Mouse (Mus musculus) spleen, adult 2 months (tissue): ENCODE measurements around the gene Tcea2. TPM values are rescaled to one million over a fixed set of nuclear protein-coding genes. Genes with fewer than 3 reads are reported as not detected.

Experiments
- DNase-seq, 2 experiments: peaks; one replicate each; pipeline versions ENCODE4 v3.0.0 to v3.0.0-alpha.2; 2012 to 2021; ENCODE audit warnings: low spot score in 2 of 2, low read depth in 1 of 2
- H3K27ac ChIP-seq: fragments of 200-500 bp; 2 replicates; pipeline ENCODE4 v1.5.1; 2012; ENCODE audit warnings: low read length, inconsistent platforms; ENCODE audit not compliant: insufficient read depth
- H3K27me3 ChIP-seq: fragments of 200-500 bp; 2 replicates; pipeline ENCODE4 v1.6.1; 2012; ENCODE audit warnings: mild to moderate bottlenecking, moderate library complexity, low read length, inconsistent platforms; ENCODE audit not compliant: control insufficient read depth, insufficient read depth
- H3K36me3 ChIP-seq: fragments of 200-500 bp; 2 replicates; pipeline ENCODE4 v1.6.1; 2012; ENCODE audit warnings: mild to moderate bottlenecking, low read length, inconsistent platforms; ENCODE audit not compliant: control insufficient read depth, insufficient read depth
- H3K4me1 ChIP-seq: fragments of 200-500 bp; 2 replicates; pipeline ENCODE4 v1.6.1; 2011; ENCODE audit warnings: inconsistent platforms; ENCODE audit not compliant: control insufficient read depth, insufficient read depth, insufficient read length
- H3K4me3 ChIP-seq: fragments of 200-500 bp; 2 replicates; pipeline ENCODE4 v1.5.1; 2011; ENCODE audit warnings: mild to moderate bottlenecking, inconsistent platforms; ENCODE audit not compliant: insufficient read depth, insufficient read length; ENCODE audit errors: extremely low read depth
- CTCF ChIP-seq: fragments of 200-500 bp; IDR thresholded peaks from 2 replicates; pipeline ENCODE4 v1.5.1; 2011; ENCODE audit warnings: mild to moderate bottlenecking, inconsistent platforms; ENCODE audit not compliant: insufficient read depth, insufficient read length, insufficient replicate concordance; ENCODE audit errors: extremely low read depth
- POLR2A ChIP-seq: fragments of 200-500 bp; IDR thresholded peaks from 2 replicates; pipeline ENCODE4 v1.6.1; 2011; ENCODE audit warnings: low read depth, low read length, inconsistent platforms
- WGBS: fragments of 180-500 bp; shearing (Covaris S2); methylation state at CpG from one replicate; pipeline ENCODE4 v1.1.7; 2018; 5-methylcytosine and 5-hydroxymethylcytosine counted together
- polyA plus RNA-seq: library from polyadenylated mRNA; depleted of rRNA; stranded (reverse); fragments of >200 nt; gene quantifications from 2 replicates; pipeline ENCODE4 v1.2.3, GENCODE M21; 2012

Gene Tcea2
- polyA plus RNA-seq, 1 experiment, result 17.1 TPM

DNA sequence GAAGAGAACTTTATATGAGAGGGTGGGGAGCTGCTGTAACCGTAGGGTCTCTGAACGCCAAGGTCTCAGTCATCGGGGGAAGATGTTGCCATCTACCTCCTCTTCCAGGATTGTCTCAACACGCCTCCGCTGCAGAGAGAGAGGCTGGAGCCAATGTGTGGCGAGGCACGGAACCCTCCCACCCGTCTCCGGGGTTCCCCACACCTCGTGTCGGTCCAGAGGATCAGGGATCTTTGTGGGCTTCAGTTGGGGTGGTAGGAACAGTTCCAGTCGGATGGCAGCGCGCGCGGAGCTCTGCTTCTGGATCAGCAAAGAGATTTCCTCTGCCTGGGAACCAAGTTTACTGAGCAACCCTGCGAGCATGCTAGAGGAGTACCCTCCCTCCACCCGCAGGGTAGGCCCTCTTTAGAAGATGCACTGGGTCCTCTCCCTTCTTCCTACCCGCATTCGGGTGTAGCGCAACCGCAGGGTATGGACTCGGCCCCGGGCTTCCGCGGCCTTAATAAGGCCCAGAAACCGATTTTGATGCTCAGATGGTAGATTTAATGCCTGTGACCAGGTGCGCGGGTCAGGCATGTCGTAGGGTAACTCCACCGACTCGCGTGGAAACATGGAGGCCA, 16.8 kb downstream of the Tcea2 start:
- Histone ChIP-seq H3K27me3 (no peaks in the 10 kb centered on the region), H3K36me3 (no peaks in the 10 kb centered on the region), H3K27ac (no peak overlapping the region), H3K4me3 (no peak overlapping the region), H3K4me1 (peaks cover 11% of the 10 kb centered on the region; the same call in 1 of the 2 replicates)
- TF ChIP-seq POLR2A (no peak), CTCF (no peak)
- DNase-seq, result no peak
- WGBS, result 92% methylated on average over 33 of the region's 33 CpGs

DNA sequence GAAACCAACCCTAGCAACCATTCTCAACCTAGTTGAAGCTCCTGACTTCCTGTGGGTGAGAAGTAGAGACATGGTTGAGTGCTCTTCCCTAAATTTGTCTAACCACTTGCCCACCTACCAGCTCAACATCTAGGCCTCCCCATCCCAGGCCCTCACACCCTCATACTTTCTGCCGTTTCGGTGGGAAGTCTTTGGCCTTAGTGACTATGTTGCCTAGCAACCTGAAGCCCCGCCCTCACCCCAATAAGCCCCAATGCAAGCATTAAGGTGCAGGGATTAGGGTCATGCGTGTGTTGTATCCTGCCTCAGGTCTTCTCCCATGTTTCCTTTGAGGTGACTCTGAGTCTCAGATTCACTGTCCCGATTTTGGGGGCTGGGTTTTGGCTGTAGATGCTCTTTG, 18.1 kb downstream of the Tcea2 start, which contains the start of gene Lkaaear1:
Gene Lkaaear1 (minus strand): TSS at position 202 of the 400 bp plus-strand sequence.
- no peak for DNase-seq
- Histone ChIP-seq H3K36me3 (no peaks in the 10 kb centered on the region), H3K27me3 (no peaks in the 10 kb centered on the region), H3K4me3 (no peak within 1 kb of the TSS), H3K4me1 (peaks cover 5% of the 10 kb centered on the region; the same call in 1 of the 2 replicates), H3K27ac (no peak within 1 kb of the TSS)
- WGBS, result 49% methylated on average over 5 of the region's 5 CpGs
- TF ChIP-seq POLR2A (no peak), CTCF (no peak)

DNA sequence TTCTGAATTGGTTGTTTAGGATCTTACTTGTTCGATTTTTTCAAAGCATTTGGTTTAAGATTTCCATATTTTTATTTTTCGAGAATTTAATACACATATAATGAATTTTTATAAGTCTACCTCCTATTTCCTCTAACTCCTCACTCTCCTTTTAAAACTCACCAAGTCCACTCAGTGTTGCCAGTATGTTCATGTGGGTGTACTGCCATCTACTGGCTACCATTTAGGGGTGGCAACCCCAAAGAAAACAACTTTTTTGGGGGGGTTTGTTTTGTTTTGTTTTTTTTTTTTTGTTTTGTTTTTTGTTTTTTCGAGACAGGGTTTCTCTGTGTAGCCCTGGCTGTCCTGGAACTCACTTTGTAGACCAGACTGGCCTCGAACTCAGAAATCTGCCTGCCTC, 26.6 kb downstream of the Tcea2 start:
- Histone ChIP-seq H3K36me3 (no peaks in the 10 kb centered on the region), H3K27ac (no peak overlapping the region), H3K27me3 (no peaks in the 10 kb centered on the region), H3K4me1 (no peaks in the 10 kb centered on the region), H3K4me3 (no peak overlapping the region)
- DNase-seq, result peak; percentile 35 to 42
- WGBS, result 31% methylated on average over 4 of the region's 4 CpGs
- TF ChIP-seq CTCF (peak; percentile 35; the same call in 1 of the 2 replicates), POLR2A (no peak)

DNA sequence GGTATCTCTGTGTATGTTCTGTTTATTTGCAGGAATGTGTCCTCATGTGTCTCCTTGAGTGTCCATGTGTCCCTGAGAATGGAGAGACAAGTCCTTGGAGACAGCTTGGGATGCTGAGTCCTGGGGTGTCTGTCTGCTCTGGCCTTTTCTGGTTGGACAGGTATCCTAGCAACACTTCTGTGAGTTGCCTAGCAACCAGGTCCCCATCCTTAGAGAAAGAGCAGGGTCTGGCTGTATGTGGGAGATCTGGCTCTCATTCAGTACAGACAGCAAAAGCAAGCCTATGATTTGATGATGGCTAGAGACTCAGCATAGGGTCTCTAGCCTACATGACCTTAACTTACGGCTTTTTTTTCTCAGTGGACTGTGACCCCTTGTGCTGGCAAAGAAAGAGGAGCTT, 33.6 kb downstream of the Tcea2 start:
- 93% methylated on average over 1 of the region's 1 CpGs for WGBS
- no peak for DNase-seq
- Histone ChIP-seq H3K27me3 (no peaks in the 10 kb centered on the region), H3K36me3 (no peaks in the 10 kb centered on the region), H3K27ac (no peak overlapping the region), H3K4me1 (no peaks in the 10 kb centered on the region), H3K4me3 (no peak overlapping the region)
- no peak for TF ChIP-seq CTCF
- TF ChIP-seq POLR2A, result no peak

DNA sequence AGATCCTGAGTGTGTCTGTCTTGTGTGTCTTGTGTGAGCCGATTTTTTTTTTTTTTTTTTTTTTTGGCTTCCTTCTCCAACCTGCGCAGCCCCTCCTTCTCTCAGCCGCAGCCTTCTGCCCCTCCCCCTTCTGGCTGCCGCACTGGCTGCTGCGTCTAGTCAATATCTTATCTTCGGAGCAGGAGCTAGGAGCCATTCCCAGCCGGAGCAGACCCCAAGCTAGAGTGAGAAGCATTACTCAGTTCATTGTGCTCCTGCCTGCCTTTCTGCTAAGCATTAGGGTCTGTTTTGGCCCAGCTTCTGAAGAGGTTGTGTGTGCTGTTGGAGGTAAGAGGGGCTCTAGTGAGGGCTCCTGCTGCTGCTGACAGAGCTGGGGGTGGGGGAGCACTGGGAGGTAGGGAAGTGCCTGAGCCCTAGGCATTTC, 34.8 kb downstream of the Tcea2 start, which contains the start of gene Oprl1:
Gene Oprl1 (plus strand): TSS at position 114 of the 424 bp plus-strand sequence.
- WGBS, result 5% methylated on average over 7 of the region's 7 CpGs
- Histone ChIP-seq H3K27ac (no peak within 1 kb of the TSS), H3K4me1 (no peaks in the 10 kb centered on the region), H3K4me3 (no peak within 1 kb of the TSS), H3K36me3 (no peaks in the 10 kb centered on the region), H3K27me3 (no peaks in the 10 kb centered on the region)
- DNase-seq, result no peak
- no peak for TF ChIP-seq CTCF

DNA sequence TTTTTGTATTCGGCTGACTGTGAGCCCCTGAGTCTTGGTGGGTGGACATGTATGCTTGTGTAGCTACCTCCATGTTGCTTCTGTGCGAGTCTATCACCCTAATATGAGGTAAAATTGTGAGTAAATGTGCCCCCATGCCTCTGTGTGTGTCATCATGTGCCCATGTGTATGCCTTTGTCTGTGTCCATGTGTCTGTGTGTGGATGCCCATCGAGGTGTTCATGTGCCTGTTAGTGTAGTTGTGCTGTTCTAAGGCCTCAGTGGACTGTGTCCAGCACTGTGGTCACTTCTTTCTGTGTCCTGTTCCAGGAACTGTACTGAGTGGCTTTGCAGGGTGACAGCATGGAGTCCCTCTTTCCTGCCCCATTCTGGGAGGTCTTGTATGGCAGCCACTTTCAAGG, 35.3 kb downstream of the Tcea2 start:
- TF ChIP-seq CTCF (no peak), POLR2A (no peak)
- H3K27ac ChIP-seq, result no peak overlapping the region
- no peaks in the 10 kb centered on the region for H3K4me1 ChIP-seq
- 78% methylated on average over 3 of the region's 3 CpGs for WGBS
- H3K36me3 ChIP-seq, result no peaks in the 10 kb centered on the region
- no peaks in the 10 kb centered on the region for H3K27me3 ChIP-seq
- no peak overlapping the region for H3K4me3 ChIP-seq
- DNase-seq, result no peak

DNA sequence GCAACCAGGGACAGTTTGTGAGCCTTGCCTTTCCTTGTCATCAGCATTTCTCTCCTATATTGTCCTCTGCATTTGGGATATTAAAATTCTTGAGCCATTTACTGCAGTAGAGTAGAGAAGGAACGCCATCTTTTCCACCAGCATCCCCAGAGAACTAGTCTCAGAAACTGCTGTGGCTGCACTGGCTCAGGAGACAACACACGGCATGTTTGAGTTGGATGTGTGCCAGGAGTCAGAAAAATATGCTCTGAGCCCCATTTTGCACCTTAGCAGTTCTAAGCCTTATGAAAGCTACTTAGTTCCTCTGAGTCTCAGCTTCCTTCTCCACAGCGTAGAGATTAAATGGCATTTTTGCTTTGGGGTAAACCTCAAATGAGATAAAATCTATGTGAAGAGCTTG, 36.9 kb downstream of the Tcea2 start:
- TF ChIP-seq POLR2A, result no peak
- no peak for TF ChIP-seq CTCF
- no peak overlapping the region for H3K4me3 ChIP-seq
- no peaks in the 10 kb centered on the region for H3K27me3 ChIP-seq
- no peaks in the 10 kb centered on the region for H3K4me1 ChIP-seq
- H3K27ac ChIP-seq, result no peak overlapping the region
- WGBS, result 30% methylated on average over 3 of the region's 3 CpGs
- H3K36me3 ChIP-seq, result no peaks in the 10 kb centered on the region
- no peak for DNase-seq
